Mouse (Mus musculus) T-cell, adult 2 months (primary cell): ENCODE data around the gene Ceacam18.
"Not testable (repeated sequence)": the region's sequence is repeated elsewhere in the genome, so short reads cannot be mapped to it uniquely, and the experiment has no call there.

ENCODE experiments used
- DNase-seq: peaks from one replicate; pipeline ENCODE4 v3.0.0; 2022; ENCODE audit warnings: low spot score

Ceacam18 gene

GRCm38 (mm10) chr7:43634500-43634899 is at the start of gene Ceacam18:
TSS of gene Ceacam18 (plus strand) at chr7:43634707.
- no peak for DNase-seq

DNA sequence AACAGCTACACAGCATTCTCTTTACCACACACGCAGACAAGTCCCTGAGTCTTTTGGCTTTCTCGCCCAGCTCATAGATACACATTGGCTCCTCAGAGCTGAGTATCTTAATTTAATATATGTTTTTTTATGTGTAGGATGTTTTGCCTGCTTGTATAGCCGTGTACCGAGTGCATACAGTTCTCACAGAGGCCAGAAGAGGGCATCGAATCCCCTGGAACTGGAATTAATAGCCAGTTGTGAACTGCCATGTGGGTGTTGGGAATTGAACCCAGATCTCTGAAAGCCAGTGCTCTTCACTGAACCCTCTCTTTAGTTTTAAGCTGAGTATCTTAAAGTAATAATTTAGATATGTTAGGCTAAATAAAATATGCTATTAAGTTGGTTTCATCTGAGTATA is 49.7 kb upstream of the Ceacam18 start:
- DNase-seq, result no peak

- no peak for DNase-seq
Observed at GRCm38 (mm10) chr7:43601884-43602283, 32.6 kb upstream of the Ceacam18 start.

DNA sequence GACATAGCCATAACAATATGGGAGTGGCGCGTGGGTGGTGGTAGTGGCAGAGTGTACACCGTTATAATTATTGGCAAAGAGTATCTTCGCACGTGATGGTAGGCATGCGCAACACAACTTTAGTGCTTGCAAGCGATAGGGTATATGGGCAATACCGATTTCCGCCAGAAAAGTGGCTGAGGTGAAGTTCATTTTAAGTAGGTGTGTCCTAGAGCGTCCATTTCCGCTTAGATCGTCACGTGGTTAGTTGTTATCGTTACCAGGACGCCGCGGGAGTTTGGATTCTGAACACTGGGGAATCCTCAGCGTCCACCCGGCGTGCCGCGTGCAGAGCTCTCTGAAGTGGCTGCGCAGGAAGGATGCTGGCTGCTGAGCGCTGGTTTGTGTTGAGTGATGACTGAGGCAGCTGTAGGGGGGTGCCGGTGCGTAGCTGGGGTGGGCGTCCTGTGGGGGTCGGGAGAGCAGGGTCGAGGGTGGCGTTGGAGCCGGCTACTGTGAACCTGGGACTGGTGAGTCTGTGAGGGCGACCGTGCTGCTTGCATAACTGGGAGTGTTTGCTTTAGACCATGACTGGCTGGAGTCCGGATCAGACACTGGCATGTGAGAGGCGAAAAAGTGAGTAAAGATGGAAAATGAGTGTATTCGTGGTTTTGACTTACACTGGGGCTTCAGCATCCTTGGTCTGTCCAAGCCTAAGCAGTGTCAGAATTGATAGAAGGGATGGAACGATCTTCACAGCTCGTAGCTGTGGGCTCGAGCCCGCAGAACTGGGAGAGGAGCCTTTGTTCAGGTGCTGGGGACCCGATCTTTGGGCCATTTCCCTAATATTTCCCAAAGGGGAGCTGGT is 27.4 kb upstream of the Ceacam18 start, which contains the start of gene Zfp819:
TSS of gene Zfp819 (plus strand) at position 274 of the 847 bp plus-strand sequence.
- DNase-seq, result peak; percentile 74

GRCm38 (mm10) chr7:43607743-43608287 is 26.7 kb upstream of the Ceacam18 start:
- no peak for DNase-seq

DNA sequence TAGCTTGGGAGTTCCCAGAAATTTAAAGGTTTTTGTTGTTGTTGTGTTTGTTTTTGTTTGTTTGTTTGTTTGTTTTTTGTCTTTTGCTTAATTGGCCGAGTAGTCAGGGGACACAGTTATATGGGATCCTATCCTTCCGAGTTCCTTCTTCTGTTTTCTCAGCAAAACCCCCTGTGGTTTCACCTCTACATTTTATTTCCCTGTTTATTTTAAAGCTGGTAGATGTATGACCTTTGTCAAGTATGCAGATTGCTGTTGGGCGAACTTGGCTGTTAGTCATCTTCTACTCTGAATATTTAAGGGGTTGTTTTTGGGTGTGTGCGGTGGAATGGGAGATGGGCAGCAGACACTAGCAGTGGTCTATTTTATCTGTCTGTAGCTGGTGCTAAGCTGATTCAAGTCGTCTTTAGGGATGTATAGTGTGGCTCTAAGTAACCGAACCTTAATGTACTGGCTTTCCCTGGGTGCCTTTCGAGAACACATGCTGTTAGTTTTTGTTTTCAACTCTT is 26.1 kb upstream of the Ceacam18 start:
- DNase-seq, result no peak

- DNase-seq, result no peak
Observed at GRCm38 (mm10) chr7:43613816-43614551, 20.5 kb upstream of the Ceacam18 start.

DNA sequence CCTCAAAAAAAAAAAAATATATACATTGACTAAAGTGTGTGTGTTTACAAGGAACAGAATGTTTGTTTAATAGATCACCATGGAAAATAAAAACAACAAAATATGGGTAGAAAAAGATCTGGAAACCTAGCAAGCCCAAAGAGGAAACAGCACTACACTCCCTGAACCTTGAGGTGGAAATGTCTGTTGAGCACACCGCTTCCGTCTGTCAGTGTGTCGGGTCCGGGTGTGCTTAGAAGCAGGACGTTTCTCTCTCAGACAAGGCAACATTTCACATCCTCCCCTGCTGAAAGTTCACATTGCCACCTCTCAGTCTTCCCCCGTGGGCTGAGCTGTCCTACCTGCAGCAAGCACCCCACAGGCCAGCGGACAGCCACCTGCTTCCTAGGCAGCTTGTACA is 11.6 kb upstream of the Ceacam18 start:
- DNase-seq, result no peak

- no peak for DNase-seq
Observed at GRCm38 (mm10) chr7:43623819-43624218, 10.7 kb upstream of the Ceacam18 start.

DNA sequence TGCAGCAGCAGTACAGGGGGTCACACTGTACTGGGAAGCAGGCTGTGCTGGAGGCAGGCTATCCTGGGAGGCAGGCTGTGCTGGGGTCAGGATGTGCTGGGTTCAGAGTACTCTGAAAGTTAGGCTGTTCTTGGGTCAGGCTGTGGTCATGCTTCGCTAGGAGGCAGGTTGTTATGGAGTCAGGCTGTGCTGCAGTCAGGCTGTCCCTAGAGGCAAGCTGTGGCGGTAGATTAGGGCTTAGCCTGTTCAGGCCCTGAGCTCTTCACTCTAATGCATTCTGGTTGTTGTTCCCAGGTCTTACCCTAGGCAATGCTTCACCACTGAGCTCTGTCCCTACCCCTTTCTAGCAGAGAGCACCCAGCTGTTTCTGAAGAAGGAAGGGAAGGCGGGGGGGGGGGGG is 9.4 kb upstream of the Ceacam18 start:
- DNase-seq, result no peak

DNA sequence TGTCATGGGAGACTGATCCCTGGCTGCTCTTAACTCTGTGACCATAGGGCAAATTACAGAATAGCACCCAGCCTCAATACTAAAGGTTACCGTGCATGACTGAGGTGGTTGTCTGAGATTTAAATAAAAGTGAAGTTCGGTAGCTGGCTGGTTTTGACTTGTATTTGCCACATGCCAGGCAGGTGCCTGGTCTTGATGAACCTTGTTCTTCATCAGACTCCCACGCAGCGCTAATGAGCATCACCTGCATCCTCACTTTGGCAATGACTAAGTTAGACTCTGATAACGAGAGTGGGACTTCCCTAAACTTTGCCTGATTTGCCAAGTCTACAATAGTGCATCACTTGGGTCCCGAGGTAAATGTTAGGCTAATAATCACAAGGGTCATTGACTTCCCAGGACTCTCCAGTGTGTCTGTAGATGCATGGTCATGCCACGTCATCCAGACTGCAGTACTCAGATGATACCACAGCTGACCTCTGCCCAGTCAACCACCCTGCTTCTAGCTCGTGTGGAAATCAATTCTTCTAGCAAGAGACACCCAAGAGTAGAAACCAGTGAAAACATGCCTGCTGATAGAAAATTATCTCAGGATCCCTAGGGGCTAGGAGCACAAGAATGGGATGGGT is 8.6 kb upstream of the Ceacam18 start:
- DNase-seq, result no peak

DNA sequence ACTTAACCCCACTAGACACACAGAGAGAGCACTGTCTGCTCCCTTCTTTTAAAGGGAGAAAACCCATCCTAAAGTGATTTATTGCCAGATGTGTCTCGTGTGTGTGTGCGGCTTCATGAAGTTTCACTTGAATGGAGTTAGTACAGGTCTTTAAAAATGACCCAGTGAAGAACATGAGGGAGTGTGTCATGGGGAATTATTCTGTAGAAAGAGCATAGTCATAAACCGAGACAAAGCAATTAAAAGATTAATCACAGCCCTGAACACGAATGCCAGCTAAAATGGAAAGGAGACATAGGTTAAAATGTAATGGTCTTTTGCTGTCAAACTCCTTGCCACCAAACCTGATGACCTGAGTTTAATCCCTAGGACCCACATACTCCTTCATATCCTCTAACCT is 567 bp upstream of the Ceacam18 start:
- DNase-seq, result no peak

DNA sequence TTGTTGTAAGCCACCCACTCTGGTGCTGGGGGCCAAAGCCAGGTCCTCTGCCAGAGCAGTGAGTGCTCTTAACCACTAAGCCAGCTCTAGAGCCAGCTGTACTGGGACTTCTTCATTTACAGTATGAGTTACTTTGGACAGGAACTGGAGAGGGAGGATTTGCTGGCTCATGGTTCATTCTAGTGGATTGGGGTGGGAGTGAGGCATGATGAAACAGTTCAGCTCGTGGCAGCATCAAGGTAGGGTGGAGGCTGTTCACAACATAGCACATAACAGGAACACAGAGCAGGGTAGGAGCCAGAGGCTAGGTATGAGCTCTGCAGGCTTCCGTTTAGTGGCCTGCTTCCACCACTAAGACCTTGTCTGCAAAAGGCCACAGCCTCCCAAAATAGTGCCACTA is 1.7 kb downstream of the Ceacam18 start:
- DNase-seq, result no peak

DNA sequence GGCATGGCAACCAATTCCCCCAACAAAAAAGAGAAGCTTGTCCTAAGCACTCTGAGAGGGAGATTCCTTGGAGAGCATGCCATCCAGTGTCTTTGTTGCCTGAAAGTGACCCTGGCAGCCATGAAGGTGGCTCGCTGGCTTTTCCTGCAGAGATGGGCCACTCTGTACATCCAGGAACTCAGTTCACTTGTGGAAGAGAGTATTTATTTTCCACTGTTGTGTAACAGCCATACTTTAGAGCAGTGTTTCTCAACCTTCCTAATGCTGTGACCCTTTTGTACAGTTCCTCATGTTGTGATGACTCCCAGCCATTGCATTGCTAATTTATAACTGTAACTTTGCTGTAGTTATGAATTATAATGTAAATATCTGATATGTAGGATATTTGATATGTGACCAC is 2.6 kb downstream of the Ceacam18 start:
- DNase-seq, result no peak

DNA sequence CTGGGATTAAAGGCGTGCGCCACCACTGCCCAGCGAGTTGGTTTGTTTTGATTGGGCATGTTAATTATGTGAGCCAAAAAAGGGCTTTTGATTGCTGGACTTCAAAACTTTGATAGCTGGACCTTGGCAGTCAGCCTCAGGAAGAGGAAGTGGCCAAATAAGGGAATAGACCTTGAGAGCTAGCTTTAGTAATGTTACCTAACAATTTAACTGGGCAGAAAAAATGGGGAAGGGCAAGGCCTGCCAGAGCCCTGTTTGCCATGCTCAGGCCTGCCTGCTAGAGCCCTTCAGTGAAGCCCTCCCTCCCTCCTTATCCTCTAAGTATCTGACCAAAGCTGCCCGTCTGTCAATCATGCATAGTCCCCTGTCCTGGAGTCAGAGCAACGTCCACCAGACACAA is 8.1 kb downstream of the Ceacam18 start:
- DNase-seq, result no peak

DNA sequence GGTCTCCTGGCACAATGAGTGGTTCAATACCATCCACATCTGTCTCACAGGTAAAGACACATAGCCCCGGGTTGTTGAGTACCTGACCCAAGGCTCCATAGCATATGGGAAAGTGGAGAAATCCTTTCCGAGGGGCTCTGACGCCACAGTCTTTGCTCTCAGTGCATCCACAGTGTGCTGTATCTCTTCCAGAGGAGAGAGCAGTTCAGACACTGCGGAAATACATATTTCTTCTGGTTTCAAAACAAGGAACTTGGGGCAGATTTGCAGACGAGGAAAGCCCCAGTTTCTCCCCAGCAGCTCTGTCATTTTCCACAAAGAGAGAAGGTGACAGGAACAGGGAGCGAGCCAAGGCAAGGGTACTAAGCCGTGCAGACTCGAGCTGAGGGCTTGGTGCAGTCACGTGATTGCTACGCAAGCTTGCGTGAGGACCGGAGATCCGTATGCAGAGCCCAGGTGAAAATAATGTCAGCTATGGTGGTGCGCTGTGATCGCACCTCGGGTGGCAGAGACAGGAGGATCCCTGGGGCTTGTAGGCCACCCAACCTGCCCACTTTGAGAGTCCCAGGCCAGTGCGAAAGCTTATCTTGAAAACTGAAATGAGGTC is 8.6 kb downstream of the Ceacam18 start:
- DNase-seq, result no peak

DNA sequence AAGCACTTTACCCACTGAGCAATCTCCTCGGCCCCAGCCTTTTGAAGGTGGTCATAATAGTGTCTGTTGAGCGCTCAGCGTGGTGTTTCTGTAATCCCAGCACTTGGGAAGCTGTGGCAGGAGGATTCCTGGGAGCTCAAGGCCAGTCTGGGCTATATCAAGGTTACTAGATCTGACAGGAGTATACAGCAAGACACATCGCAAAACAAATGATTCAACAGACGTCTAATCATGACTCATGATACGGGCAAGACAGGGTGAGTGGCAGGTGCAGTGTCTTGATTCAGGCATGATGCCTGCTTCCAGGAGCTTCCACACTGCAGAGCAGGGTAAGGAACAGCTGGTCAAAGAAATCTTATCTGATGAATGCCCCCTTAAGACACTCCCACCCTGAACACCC is 18.2 kb downstream of the Ceacam18 start:
- DNase-seq, result no peak

DNA sequence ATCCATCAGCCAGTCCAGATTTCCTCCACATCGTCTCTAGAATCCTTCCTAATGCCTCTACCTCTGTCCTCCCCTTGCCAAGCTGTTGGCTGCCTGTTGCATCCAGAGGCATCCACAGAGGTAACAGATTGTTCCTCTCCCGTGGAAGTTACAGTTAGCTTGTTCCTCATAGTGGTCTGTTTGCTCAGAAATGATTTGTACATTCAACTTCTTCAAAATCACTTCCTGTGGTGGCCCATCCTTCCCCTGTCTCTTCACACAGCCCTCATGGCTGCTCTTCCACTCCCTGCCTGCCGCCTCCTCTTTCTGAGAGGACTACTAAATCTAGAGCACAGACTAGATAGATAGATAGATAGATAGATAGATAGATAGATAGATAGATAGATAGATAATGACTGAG is 20.0 kb downstream of the Ceacam18 start:
- DNase-seq, result no peak

DNA sequence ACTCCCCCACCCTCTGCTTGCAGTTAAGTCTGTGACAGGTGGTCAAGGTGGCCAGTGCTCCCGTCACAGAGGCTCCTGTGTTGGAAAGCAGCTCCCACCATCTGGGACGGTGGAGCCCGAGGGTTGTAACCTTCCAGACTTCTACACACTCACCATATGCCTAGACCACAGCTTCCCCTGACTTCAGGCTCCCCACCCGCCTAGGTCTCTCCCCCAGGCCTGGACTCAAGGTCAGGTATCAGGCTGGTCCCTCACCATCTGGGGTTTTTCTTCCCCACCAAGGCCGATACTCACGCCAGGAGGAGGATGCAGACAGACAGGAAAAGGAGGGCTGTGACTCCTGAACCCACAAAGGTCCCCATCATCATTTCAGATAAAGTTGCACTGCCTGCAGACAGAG is 21.7 kb downstream of the Ceacam18 start:
- no peak for DNase-seq

DNA sequence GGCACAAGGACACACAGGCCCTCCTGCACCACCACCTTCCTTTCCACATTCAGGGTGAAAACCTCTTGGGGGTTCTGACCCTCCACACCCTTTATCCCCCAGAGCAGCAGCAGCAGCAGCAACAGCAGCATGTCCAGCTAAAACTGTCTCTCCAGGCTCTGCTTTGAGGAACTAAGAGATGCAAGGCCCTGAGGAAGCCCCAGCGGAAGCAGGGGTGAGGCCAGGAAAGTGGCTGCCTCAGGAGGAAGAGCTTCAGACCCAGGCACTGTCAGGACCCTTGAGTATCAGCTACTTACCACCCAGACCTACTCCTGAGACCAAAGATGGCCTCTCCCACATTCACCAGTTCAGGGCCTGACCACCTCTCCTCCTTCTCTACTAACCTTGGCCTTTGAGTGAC is 25.5 kb downstream of the Ceacam18 start, which contains the start of gene Siglece:
TSS of gene Siglece (minus strand) at position 160 of the 400 bp plus-strand sequence.
- no peak for DNase-seq

GRCm38 (mm10) chr7:43662804-43663203 is 28.3 kb downstream of the Ceacam18 start:
- DNase-seq, result no peak

DNA sequence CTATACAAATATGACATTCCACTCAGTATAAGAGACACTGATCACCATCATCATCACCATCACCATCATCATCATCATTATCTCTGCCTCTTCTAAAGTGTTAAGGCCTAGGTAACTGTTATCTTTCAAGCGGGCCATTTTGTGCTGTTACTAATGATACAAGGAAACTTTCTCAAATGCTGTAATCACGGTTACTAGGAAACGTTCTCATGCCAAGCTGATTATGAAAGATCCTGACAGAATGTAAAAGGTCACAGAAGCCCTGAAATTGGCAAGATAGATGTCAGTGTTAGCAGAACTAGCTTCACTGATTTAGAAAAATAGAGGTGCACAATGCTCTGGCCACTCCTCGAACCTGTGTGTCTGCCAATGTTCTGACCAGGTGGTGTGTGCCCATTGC is 32.7 kb downstream of the Ceacam18 start:
- DNase-seq, result not testable (repeated sequence)
